Mouse (Mus musculus) liver, embryonic 15.5 days (tissue): ENCODE measurements around the gene Sh3tc1. TPM values are rescaled to one million over a fixed set of nuclear protein-coding genes. Genes with fewer than 3 reads are reported as not detected.

Source experiments
- ATAC-seq: fragments of 200-750 bp; cut with Nextera tagmentation; 2 replicates; pipeline ENCODE4 v1.8.0; 2017; ENCODE audit warnings: moderate number of reproducible peaks, mild to moderate bottlenecking, moderate library complexity; ENCODE audit not compliant: insufficient read depth
- H3K27ac ChIP-seq: fragments of 300-500 bp; sonication (generic); replicated peaks from 2 replicates; pipeline ENCODE4 v1.5.1; 2015; ENCODE audit warnings: mild to moderate bottlenecking, inconsistent platforms
- H3K27me3 ChIP-seq: fragments of 300-500 bp; sonication (generic); 2 replicates; pipeline ENCODE4 v1.6.1; 2015; ENCODE audit warnings: mild to moderate bottlenecking, inconsistent platforms
- H3K36me3 ChIP-seq: fragments of 300-500 bp; sonication (generic); replicated peaks from 2 replicates; pipeline ENCODE4 v1.6.1; 2015; ENCODE audit warnings: moderate library complexity, mild to moderate bottlenecking, inconsistent platforms
- H3K4me1 ChIP-seq: fragments of 300-500 bp; sonication (generic); replicated peaks from 2 replicates; pipeline ENCODE4 v1.6.1; 2015; ENCODE audit warnings: inconsistent platforms
- H3K4me2 ChIP-seq: fragments of 300-500 bp; sonication (generic); 2 replicates; pipeline ENCODE4 v1.6.1; 2015; ENCODE audit warnings: moderate library complexity, mild to moderate bottlenecking, inconsistent platforms
- H3K4me3 ChIP-seq: fragments of 300-500 bp; sonication (generic); replicated peaks from 2 replicates; pipeline ENCODE4 v1.5.1; 2015; ENCODE audit warnings: mild to moderate bottlenecking, inconsistent platforms
- H3K9ac ChIP-seq: fragments of 300-500 bp; sonication (generic); 2 replicates; pipeline ENCODE4 v1.6.1; 2015; ENCODE audit warnings: moderate library complexity, mild to moderate bottlenecking, inconsistent platforms
- H3K9me3 ChIP-seq: fragments of 300-500 bp; sonication (generic); replicated peaks from 2 replicates; pipeline ENCODE4 v1.6.1; 2016; ENCODE audit warnings: inconsistent platforms
- WGBS: fragments of 180-500 bp; shearing (Covaris S2); methylation state at CpG from one replicate; pipeline ENCODE4 v1.1.7; 2015; ENCODE audit warnings: mixed read lengths; ENCODE audit not compliant: insufficient replicate concordance; 5-methylcytosine and 5-hydroxymethylcytosine counted together
- polyA plus RNA-seq: library from polyadenylated mRNA; unstranded; fragments of >200 nt; fragmentation: Nextera tagmentation; extraction: Ambion mirVana; gene quantifications from 2 replicates; pipeline ENCODE4 v1.2.1, GENCODE M21; 2015

Gene Sh3tc1
- polyA plus RNA-seq, 1 experiment from 2014 or later: 2.7 TPM

DNA sequence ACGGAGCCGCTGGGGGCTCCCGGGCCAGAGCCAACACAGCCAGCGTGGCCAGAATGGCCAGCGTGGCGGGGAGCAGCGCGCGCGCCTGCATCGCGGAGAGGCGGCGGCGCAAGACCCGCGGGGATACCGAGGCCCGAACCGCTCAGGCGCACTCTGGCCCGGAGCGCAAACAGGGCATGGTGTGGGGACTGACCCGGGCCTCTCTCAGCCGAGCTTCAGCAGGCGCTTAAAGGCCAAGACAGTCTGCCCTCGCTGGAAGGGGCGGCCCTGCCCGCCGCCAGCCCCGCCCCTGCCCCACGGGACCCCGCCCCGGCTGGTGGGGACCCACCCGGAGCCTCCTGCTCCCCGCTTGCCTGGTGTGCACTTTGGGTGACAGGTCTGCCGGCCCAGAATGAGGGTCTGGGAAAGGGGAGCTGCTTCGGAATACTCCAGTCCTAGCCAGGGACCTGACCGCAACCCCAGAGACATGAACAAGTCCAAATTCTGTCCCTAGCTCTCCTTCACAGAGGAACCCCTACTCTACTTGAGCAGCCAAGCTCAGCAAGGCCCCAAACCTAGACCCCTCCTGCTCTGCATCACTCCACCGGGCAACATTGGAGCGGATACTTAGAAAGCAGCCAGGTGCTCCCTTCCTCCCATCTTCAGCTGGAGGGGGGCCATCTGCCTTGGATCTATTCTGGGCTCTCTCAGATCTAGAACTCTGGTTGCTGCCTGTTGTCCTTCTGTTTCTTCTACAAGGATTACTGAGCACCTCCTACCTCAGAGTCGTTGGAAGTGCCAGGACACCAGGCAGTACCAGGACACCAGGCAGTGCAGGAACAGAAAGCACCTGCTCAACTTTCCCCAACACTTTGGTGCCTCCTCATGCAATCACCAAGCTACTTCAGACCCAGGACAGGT, 60.3 kb downstream of the Sh3tc1 start, which contains the start of gene Htra3:
Htra3 (minus strand) TSS at position 527 of the 900 bp plus-strand sequence.
- Histone ChIP-seq H3K4me2 (peak within 1 kb of the TSS; percentile 41), H3K9me3 (no peaks in the 10 kb centered on the region), H3K27ac (no peak within 1 kb of the TSS), H3K4me3 (peak within 1 kb of the TSS; percentile 12; the same call in 1 of the 2 replicates), H3K9ac (no peak within 1 kb of the TSS), H3K4me1 (no peaks in the 10 kb centered on the region), H3K27me3 (peaks cover 40% of the 10 kb centered on the region), H3K36me3 (no peaks in the 10 kb centered on the region)
- WGBS: 11% methylated on average over 35 of the region's 42 CpGs
- ATAC-seq: no peak

- no peak overlapping the region for H3K4me3 ChIP-seq
- H3K9me3 ChIP-seq: no peaks in the 10 kb centered on the region
- H3K4me2 ChIP-seq: no peak overlapping the region
- peaks cover 7% of the 10 kb centered on the region; the same call in 1 of the 2 replicates for H3K4me1 ChIP-seq
- H3K27me3 ChIP-seq: peaks cover 40% of the 10 kb centered on the region
- ATAC-seq: no peak
- no peak overlapping the region for H3K27ac ChIP-seq
- no peaks in the 10 kb centered on the region for H3K36me3 ChIP-seq
- no peak overlapping the region for H3K9ac ChIP-seq
- 62% methylated on average over 7 of the region's 7 CpGs for WGBS
Measured at GRCm38 (mm10) chr5:35676964-35677363, 62.8 kb downstream of the Sh3tc1 start.

DNA sequence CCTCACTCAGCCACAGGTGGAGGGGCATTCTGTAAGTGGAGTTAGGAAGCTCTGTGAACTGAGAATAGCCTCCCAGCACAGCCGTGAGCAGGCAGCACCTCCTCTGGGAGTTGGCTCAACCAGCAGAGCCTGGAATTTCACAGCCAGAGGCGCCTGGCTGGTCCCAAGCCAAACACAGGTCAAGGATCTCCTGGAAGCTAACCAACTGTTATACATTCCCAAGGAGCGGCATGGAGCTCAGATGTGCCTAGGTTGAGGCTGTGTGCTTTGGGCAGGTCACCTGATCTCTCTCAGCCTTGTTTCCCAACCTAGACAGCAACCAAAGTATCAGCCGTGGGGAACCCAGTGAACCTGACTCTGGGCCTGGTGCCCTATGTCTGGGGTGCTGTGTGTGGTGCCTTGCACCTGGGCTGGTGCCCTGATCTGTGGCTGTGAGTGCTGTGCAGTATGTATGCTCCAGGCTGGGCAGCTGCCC, 65.7 kb downstream of the Sh3tc1 start:
- Histone ChIP-seq H3K27me3 (peaks cover 21% of the 10 kb centered on the region), H3K4me3 (no peak overlapping the region), H3K27ac (no peak overlapping the region), H3K36me3 (no peaks in the 10 kb centered on the region), H3K9me3 (no peaks in the 10 kb centered on the region), H3K9ac (no peak overlapping the region), H3K4me2 (no peak overlapping the region), H3K4me1 (peaks cover 7% of the 10 kb centered on the region; the same call in 1 of the 2 replicates)
- 53% methylated on average over 4 of the region's 4 CpGs for WGBS
- ATAC-seq: no peak

GRCm38 (mm10) chr5:35673086-35673485, 66.7 kb downstream of the Sh3tc1 start:
- Histone ChIP-seq H3K9me3 (no peaks in the 10 kb centered on the region), H3K36me3 (no peaks in the 10 kb centered on the region), H3K4me3 (no peak overlapping the region), H3K27ac (no peak overlapping the region), H3K4me1 (peaks cover 7% of the 10 kb centered on the region; the same call in 1 of the 2 replicates), H3K27me3 (peaks cover 11% of the 10 kb centered on the region), H3K4me2 (no peak overlapping the region), H3K9ac (no peak overlapping the region)
- 34% methylated on average over 7 of the region's 7 CpGs for WGBS
- no peak for ATAC-seq

DNA sequence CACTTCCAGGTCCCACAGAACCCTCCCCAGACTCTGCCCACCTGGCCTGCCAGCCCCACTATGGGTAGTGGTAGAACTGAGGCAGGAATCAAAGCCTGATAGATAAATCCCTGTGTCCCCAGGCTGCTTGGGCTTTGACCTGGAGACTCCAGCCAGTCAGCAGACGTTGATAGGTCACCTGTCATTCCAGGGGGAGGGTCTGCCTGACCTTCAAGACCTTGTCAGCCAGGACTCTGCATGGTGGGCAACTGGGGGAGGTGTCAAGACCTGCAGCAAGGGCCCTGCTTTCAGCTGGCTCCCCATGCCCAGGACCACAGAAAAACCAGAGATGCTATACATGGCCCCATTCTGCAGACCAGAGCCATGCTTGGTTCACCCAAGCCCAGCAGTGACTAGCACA, 67.2 kb downstream of the Sh3tc1 start:
- 45% methylated on average over 1 of the region's 1 CpGs for WGBS
- no peak for ATAC-seq
- no peak overlapping the region for H3K4me3 ChIP-seq
- peaks cover 6% of the 10 kb centered on the region for H3K27me3 ChIP-seq
- H3K9ac ChIP-seq: no peak overlapping the region
- peaks cover 7% of the 10 kb centered on the region; the same call in 1 of the 2 replicates for H3K4me1 ChIP-seq
- no peak overlapping the region for H3K27ac ChIP-seq
- H3K4me2 ChIP-seq: no peak overlapping the region
- H3K9me3 ChIP-seq: no peaks in the 10 kb centered on the region
- no peaks in the 10 kb centered on the region for H3K36me3 ChIP-seq

GRCm38 (mm10) chr5:35671474-35671891, 68.3 kb downstream of the Sh3tc1 start:
- H3K9ac ChIP-seq: no peak overlapping the region
- H3K36me3 ChIP-seq: no peaks in the 10 kb centered on the region
- H3K4me1 ChIP-seq: peaks cover 7% of the 10 kb centered on the region; the same call in 1 of the 2 replicates
- no peak overlapping the region for H3K4me2 ChIP-seq
- no peak for ATAC-seq
- H3K27ac ChIP-seq: no peak overlapping the region
- H3K4me3 ChIP-seq: no peak overlapping the region
- no peaks in the 10 kb centered on the region for H3K27me3 ChIP-seq
- WGBS: 50% methylated on average over 9 of the region's 9 CpGs
- no peaks in the 10 kb centered on the region for H3K9me3 ChIP-seq

DNA sequence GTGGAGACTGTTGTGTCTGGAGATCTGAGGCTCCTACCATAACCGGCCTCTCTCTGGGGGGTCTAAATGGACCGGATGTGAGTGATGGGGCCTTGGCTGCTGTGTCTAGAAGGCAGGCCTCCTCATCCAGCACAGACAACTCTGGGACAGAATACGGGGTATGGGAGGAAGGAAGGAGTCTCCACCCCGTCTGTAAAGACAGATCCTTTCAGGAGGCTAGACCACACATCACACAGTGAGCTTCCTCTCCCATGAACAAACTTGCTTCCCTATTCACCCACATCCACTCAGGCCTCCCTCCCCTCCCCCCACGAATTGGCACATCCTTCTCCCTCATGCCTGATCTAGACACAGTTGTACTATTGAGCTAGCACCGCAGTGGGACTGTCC, 69.4 kb downstream of the Sh3tc1 start:
- no peak overlapping the region for H3K9ac ChIP-seq
- H3K4me2 ChIP-seq: no peak overlapping the region
- peaks cover 7% of the 10 kb centered on the region; the same call in 1 of the 2 replicates for H3K4me1 ChIP-seq
- no peak overlapping the region for H3K4me3 ChIP-seq
- ATAC-seq: no peak
- H3K9me3 ChIP-seq: no peaks in the 10 kb centered on the region
- H3K27ac ChIP-seq: no peak overlapping the region
- no peaks in the 10 kb centered on the region for H3K27me3 ChIP-seq
- no peaks in the 10 kb centered on the region for H3K36me3 ChIP-seq
- 15% methylated on average over 6 of the region's 6 CpGs for WGBS

- H3K4me2 ChIP-seq: no peak overlapping the region
- peaks cover 7% of the 10 kb centered on the region; the same call in 1 of the 2 replicates for H3K4me1 ChIP-seq
- no peaks in the 10 kb centered on the region for H3K9me3 ChIP-seq
- WGBS: 28% methylated on average over 11 of the region's 11 CpGs
- H3K4me3 ChIP-seq: no peak overlapping the region
- no peaks in the 10 kb centered on the region for H3K36me3 ChIP-seq
- no peaks in the 10 kb centered on the region for H3K27me3 ChIP-seq
- H3K27ac ChIP-seq: no peak overlapping the region
- H3K9ac ChIP-seq: no peak overlapping the region
- no peak for ATAC-seq
Measured at GRCm38 (mm10) chr5:35669747-35670411, 69.9 kb downstream of the Sh3tc1 start.

DNA sequence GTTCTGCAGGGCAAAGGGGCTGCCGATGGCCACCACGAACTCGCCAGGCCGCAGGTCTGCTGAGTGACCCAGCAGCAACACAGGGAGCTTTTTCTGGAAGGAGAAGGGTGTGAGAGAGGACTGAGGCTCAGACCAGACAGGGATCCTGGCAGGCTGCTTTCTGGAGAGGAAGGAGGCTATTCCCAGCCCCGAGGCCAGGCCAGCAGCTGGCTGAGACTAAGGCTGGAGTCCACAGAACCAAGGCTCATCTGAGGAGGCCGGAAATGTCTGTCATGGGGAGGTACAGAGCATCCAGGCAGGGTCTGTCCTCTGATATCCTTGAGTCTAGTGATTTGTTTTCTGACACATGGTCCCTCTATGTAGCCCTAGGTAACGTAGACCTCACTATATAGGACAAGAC, 73.6 kb downstream of the Sh3tc1 start:
- 64% methylated on average over 7 of the region's 7 CpGs for WGBS
- Histone ChIP-seq H3K9me3 (no peaks in the 10 kb centered on the region), H3K4me1 (no peaks in the 10 kb centered on the region), H3K36me3 (no peaks in the 10 kb centered on the region), H3K4me2 (no peak overlapping the region), H3K9ac (no peak overlapping the region), H3K27me3 (no peaks in the 10 kb centered on the region), H3K27ac (no peak overlapping the region), H3K4me3 (no peak overlapping the region)
- no peak for ATAC-seq

- Histone ChIP-seq H3K4me1 (no peaks in the 10 kb centered on the region), H3K9ac (no peak overlapping the region), H3K4me3 (no peak overlapping the region), H3K9me3 (no peaks in the 10 kb centered on the region), H3K27ac (no peak overlapping the region), H3K27me3 (no peaks in the 10 kb centered on the region), H3K36me3 (no peaks in the 10 kb centered on the region), H3K4me2 (no peak overlapping the region)
- ATAC-seq: no peak
- 60% methylated on average over 9 of the region's 9 CpGs for WGBS
Measured at GRCm38 (mm10) chr5:35662021-35662545, 77.7 kb downstream of the Sh3tc1 start.

GRCm38 (mm10) chr5:35661210-35661609, 78.6 kb downstream of the Sh3tc1 start:
- no peak for ATAC-seq
- Histone ChIP-seq H3K27ac (no peak overlapping the region), H3K27me3 (no peaks in the 10 kb centered on the region), H3K4me2 (no peak overlapping the region), H3K9ac (no peak overlapping the region), H3K4me3 (no peak overlapping the region), H3K9me3 (no peaks in the 10 kb centered on the region), H3K4me1 (no peaks in the 10 kb centered on the region), H3K36me3 (no peaks in the 10 kb centered on the region)
- WGBS: 60% methylated on average over 6 of the region's 6 CpGs
